Mouse (Mus musculus): ENCODE data around the gene AI597479. TPM values are rescaled to one million over a fixed set of nuclear protein-coding genes. Genes with fewer than 3 reads are reported as not detected.
"Not testable (repeated sequence)": the region's sequence is repeated elsewhere in the genome, so short reads cannot be mapped to it uniquely, and the experiment has no call there.

The AI597479 gene
- polyA plus RNA-seq, 1 experiment: 2.2 TPM

DNA sequence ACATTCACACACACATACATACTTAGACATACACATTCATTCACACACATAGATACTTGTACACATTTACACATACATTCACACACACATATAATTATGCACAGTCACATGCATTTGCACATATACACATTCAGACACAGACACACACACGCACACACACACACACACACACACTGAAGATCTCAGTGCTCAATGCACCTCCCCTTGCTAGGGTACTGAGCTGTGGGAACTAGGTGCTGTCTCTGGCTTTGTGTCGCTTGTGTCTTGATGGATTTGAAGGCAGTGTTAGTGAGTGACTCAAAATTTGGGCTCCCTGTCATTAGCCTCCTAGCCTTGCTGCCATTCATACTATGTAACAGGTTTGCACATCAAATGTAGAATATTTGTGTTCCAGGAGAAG lies 24.1 kb downstream of the AI597479 start:
- DNase-seq (ENCODE audit: low read depth in 1 of 2, low spot score in 2 of 2): no peak
- 92% methylated on average over 2 of the region's 2 CpGs for WGBS
- no peaks in the 10 kb centered on the region for H3K4me1 ChIP-seq (ENCODE audit: control insufficient read depth, insufficient read depth, insufficient read length)

DNA sequence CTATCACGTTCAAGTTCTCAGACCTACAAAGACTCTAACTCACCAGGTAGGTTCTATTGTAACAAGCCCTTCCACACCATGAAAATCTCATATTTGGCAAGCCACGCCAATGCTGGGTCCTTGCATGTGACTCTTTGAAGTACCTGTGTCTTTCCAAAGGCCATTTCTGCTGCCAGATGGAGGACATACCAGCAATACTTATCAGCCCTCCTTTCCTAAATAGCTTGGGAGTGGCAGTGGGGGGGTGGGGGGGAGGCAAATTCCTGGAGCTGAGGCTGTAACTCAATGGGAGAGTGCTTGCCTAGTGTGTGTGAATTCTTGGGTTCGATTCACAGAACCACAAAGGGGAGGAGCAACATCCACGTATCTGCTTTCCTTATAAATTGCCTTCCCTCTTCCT lies 26.2 kb downstream of the AI597479 start:
- H3K36me3 ChIP-seq (ENCODE audit: control insufficient read depth, insufficient read depth, low read length): no peaks in the 10 kb centered on the region
- no peaks in the 10 kb centered on the region for H3K4me1 ChIP-seq (ENCODE audit: control insufficient read depth, insufficient read depth, insufficient read length)
- TF ChIP-seq POLR2A (IDR thresholded peaks at IDR 0.05; ENCODE audit: low read depth, low read length) (no peak), CTCF (IDR thresholded peaks at IDR 0.05; ENCODE audit: extremely low read depth, insufficient read depth, insufficient read length, insufficient replicate concordance) (no peak)
- no peaks in the 10 kb centered on the region for H3K27me3 ChIP-seq (ENCODE audit: control insufficient read depth, insufficient read depth, low read length)
- 87% methylated on average over 4 of the region's 4 CpGs for WGBS
- no peak overlapping the region for H3K4me3 ChIP-seq (ENCODE audit: extremely low read depth, insufficient read depth, insufficient read length)
- no peak for DNase-seq (ENCODE audit: low read depth in 1 of 2, low spot score in 2 of 2)
- no peak overlapping the region for H3K27ac ChIP-seq (ENCODE audit: insufficient read depth, low read length)

More for the DNA sequence above, 24.1 kb downstream of the AI597479 start:
- H3K27ac ChIP-seq (ENCODE audit: insufficient read depth, low read length): no peak overlapping the region
- H3K36me3 ChIP-seq (ENCODE audit: control insufficient read depth, insufficient read depth, low read length): peaks cover 7% of the 10 kb centered on the region
- no peak overlapping the region for H3K4me3 ChIP-seq (ENCODE audit: extremely low read depth, insufficient read depth, insufficient read length)
- TF ChIP-seq POLR2A (IDR thresholded peaks at IDR 0.05; ENCODE audit: low read depth, low read length) (no peak), CTCF (IDR thresholded peaks at IDR 0.05; ENCODE audit: extremely low read depth, insufficient read depth, insufficient read length, insufficient replicate concordance) (no peak)
- no peaks in the 10 kb centered on the region for H3K27me3 ChIP-seq (ENCODE audit: control insufficient read depth, insufficient read depth, low read length)

DNA sequence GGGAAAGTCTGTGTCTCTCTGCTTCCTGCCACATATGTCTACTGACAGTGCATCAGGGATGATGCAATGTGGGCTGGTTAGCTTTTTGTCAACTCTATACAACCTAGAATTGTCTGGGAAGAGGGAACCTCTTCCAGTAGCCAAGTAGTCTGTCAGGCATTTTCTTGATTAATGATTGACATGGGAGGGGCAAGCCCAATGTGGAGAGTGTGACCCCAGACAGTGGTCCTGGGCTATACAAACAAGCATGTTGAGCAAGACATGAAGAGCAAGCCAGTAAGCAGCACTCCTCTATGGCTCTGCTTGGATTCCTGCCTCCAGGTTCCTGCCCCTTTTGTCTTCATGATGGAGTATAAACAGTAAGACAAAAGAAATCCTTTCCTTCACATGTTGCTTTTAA lies 28.7 kb downstream of the AI597479 start:
- H3K27ac ChIP-seq (ENCODE audit: insufficient read depth, low read length): no peak overlapping the region
- no peak overlapping the region for H3K4me3 ChIP-seq (ENCODE audit: extremely low read depth, insufficient read depth, insufficient read length)
- H3K36me3 ChIP-seq (ENCODE audit: control insufficient read depth, insufficient read depth, low read length): no peaks in the 10 kb centered on the region
- TF ChIP-seq POLR2A (IDR thresholded peaks at IDR 0.05; ENCODE audit: low read depth, low read length) (no peak), CTCF (IDR thresholded peaks at IDR 0.05; ENCODE audit: extremely low read depth, insufficient read depth, insufficient read length, insufficient replicate concordance) (no peak)
- no peaks in the 10 kb centered on the region for H3K27me3 ChIP-seq (ENCODE audit: control insufficient read depth, insufficient read depth, low read length)
- DNase-seq (ENCODE audit: low read depth in 1 of 2, low spot score in 2 of 2): no peak
- H3K4me1 ChIP-seq (ENCODE audit: control insufficient read depth, insufficient read depth, insufficient read length): no peaks in the 10 kb centered on the region

DNA sequence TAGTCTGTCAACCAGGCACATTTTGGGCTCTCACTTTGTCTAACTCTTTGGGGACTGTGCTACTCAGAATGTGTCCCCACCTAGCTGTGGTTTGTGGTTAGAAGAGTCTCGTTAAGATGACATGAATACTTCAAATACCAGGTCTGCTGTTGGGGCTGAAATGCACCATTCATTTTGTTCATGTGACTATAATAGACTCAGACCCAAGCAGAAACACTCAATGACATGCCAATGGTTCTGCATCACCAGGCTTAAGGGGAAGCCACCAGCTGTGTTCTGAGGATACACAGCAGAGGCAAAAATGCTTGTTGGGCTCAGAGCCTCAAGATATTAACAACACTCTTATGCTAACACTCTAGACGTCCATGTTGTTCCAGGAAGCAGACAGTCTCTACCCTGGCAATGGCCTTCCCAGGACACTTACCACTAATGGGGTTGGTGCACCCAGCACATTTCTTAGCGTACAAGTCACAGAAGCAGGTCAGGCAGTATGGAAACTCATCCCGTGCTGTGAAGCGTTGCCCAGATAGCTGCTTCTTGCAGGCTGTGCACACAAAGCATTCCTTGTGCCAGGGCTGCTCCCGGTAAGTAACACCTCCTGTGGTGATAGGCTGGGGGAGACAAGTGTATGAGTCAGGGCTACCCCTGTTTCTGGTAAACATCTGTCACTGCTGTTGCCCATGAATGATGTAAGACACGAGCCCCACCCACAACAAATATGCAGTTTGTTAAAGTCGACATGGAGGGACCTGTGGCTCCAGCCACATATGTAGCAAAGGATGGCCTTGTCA lies 29.5 kb downstream of the AI597479 start:
- Histone ChIP-seq H3K4me1 (ENCODE audit: control insufficient read depth, insufficient read depth, insufficient read length) (no peaks in the 10 kb centered on the region), H3K36me3 (ENCODE audit: control insufficient read depth, insufficient read depth, low read length) (no peaks in the 10 kb centered on the region), H3K27ac (ENCODE audit: insufficient read depth, low read length) (no peak overlapping the region), H3K4me3 (ENCODE audit: extremely low read depth, insufficient read depth, insufficient read length) (no peak overlapping the region), H3K27me3 (ENCODE audit: control insufficient read depth, insufficient read depth, low read length) (no peaks in the 10 kb centered on the region)
- WGBS: 72% methylated on average over 8 of the region's 8 CpGs
- TF ChIP-seq CTCF (IDR thresholded peaks at IDR 0.05; ENCODE audit: extremely low read depth, insufficient read depth, insufficient read length, insufficient replicate concordance) (no peak), POLR2A (IDR thresholded peaks at IDR 0.05; ENCODE audit: low read depth, low read length) (no peak)
- DNase-seq (ENCODE audit: low read depth in 1 of 2, low spot score in 2 of 2): no peak

GRCm38 (mm10) chr1:43130219-43130981 lies 31.9 kb downstream of the AI597479 start:
- Histone ChIP-seq H3K36me3 (ENCODE audit: control insufficient read depth, insufficient read depth, low read length) (no peaks in the 10 kb centered on the region), H3K27ac (ENCODE audit: insufficient read depth, low read length) (no peak overlapping the region), H3K4me3 (ENCODE audit: extremely low read depth, insufficient read depth, insufficient read length) (no peak overlapping the region), H3K27me3 (ENCODE audit: control insufficient read depth, insufficient read depth, low read length) (no peaks in the 10 kb centered on the region), H3K4me1 (ENCODE audit: control insufficient read depth, insufficient read depth, insufficient read length) (no peaks in the 10 kb centered on the region)
- no peak for DNase-seq (ENCODE audit: low read depth in 1 of 2, low spot score in 2 of 2)
- TF ChIP-seq POLR2A (IDR thresholded peaks at IDR 0.05; ENCODE audit: low read depth, low read length) (no peak), CTCF (IDR thresholded peaks at IDR 0.05; ENCODE audit: extremely low read depth, insufficient read depth, insufficient read length, insufficient replicate concordance) (no peak)
- WGBS: 80% methylated on average over 5 of the region's 5 CpGs

DNA sequence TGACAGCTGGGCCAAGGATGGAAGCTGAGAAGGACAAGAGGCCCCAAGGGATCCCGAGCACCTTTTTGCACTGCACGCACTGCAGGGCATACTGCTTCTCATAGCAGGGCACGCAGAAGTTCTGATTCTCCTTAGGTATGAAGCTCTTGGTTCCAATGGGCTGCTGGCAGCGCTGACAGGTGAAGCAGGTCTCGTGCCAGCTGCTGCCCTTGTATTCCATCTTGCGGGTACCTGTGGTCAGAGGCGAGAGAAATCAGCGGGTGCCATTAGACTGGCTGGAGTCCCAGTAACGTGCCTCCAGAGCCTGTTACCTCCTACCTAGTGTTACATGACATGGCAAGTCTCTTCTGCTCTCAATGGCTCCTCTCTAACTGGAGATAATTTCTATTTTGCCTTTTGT lies 33.1 kb downstream of the AI597479 start:
- Histone ChIP-seq H3K27me3 (ENCODE audit: control insufficient read depth, insufficient read depth, low read length) (no peaks in the 10 kb centered on the region), H3K4me1 (ENCODE audit: control insufficient read depth, insufficient read depth, insufficient read length) (no peaks in the 10 kb centered on the region), H3K4me3 (ENCODE audit: extremely low read depth, insufficient read depth, insufficient read length) (no peak overlapping the region), H3K27ac (ENCODE audit: insufficient read depth, low read length) (no peak overlapping the region), H3K36me3 (ENCODE audit: control insufficient read depth, insufficient read depth, low read length) (no peaks in the 10 kb centered on the region)
- WGBS: 94% methylated on average over 9 of the region's 9 CpGs
- no peak for TF ChIP-seq POLR2A (IDR thresholded peaks at IDR 0.05; ENCODE audit: low read depth, low read length)
- TF ChIP-seq CTCF (IDR thresholded peaks at IDR 0.05; ENCODE audit: extremely low read depth, insufficient read depth, insufficient read length, insufficient replicate concordance): no peak
- no peak for DNase-seq (ENCODE audit: low read depth in 1 of 2, low spot score in 2 of 2)

GRCm38 (mm10) chr1:43136488-43137029 lies 38.0 kb downstream of the AI597479 start:
- H3K4me1 ChIP-seq (ENCODE audit: control insufficient read depth, insufficient read depth, insufficient read length); H3K4me3 ChIP-seq (ENCODE audit: extremely low read depth, insufficient read depth, insufficient read length); H3K36me3 ChIP-seq (ENCODE audit: control insufficient read depth, insufficient read depth, low read length); DNase-seq (ENCODE audit: low read depth in 1 of 2, low spot score in 2 of 2); H3K27ac ChIP-seq (ENCODE audit: insufficient read depth, low read length); H3K27me3 ChIP-seq (ENCODE audit: control insufficient read depth, insufficient read depth, low read length): not testable (repeated sequence)
- 89% methylated on average over 2 of the region's 2 CpGs for WGBS
